Mouse (Mus musculus): ENCODE data around the gene Gm21882. TPM values are rescaled to one million over a fixed set of nuclear protein-coding genes. Genes with fewer than 3 reads are reported as not detected.
"Not testable (repeated sequence)": the region's sequence is repeated elsewhere in the genome, so short reads cannot be mapped to it uniquely, and the experiment has no call there.

The Gm21882 gene
- not detected in 3 replicates for total RNA-seq (2017)

DNA sequence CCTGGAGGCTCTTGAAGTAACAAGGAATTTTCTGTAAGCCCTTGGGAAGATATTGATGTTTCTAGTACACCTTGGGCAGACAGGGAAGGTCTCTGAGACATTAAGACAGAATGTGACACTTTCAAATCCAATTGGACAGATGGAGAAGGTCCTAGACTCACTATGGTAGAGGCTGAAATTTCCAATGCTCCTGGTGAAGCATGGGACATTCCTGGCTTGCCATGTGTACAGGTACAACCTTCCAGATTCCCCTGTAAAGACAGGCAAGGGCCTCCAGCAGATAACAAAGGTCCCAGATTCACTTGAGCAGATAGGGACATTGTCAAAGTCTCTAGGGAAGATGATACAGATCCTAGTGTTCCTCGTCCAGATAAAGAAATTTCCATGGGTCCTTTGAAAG lies at the start of gene Gm21882:
Gm21882 (minus strand) TSS at position 101 of the 400 bp plus-strand sequence.
- not testable (repeated sequence) for ATAC-seq (replicated peaks; ENCODE audit: insufficient number of reproducible peaks, low FRiP score, low TSS enrichment, poor library complexity, severe bottlenecking)

Other genes with a start within 250 kb of the Gm21882 start
- not detected in 3 replicates for gene Gm21865, start 64.6 kb downstream of the Gm21882 start, total RNA-seq (2017)